Mouse (Mus musculus): ENCODE measurements at regions not wholly inside any gene's neighbourhood (a gene's known extent, or its start where the extent isn't known, plus 50 kb on each side); places are given as distances from the start of the nearest gene placed in this dataset.

DNA sequence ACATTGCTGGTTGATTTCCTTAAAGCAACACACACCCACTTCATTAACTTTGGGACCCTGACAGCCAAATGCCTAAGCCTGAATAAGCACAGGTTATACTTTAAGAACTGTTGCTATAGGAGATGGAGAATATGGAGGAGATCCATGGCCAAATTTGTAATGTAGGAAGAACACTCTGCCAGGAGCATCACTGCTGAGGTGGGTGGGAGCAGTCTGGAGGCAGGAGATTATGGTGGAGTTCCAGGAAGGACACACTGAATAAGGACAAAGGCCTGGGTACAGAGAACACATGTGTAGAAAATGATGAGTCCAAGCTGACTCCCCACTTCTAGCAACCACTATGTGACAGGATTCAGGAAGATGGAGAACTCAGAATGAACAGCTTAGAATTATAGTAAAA is 212.9 kb upstream of the Tmem45b start:
- TF ChIP-seq CHD2 (IDR thresholded peaks at IDR 0.05; ENCODE audit: low read length) (no peak), NRF1 (IDR thresholded peaks at IDR 0.05; ENCODE audit: insufficient read depth, low read depth, low read length, poor library complexity, severe bottlenecking) (no peak), MEF2A (IDR thresholded peaks at IDR 0.05; ENCODE audit: extremely low read depth, insufficient replicate concordance, low read depth, low read length, poor library complexity, severe bottlenecking) (no peak), UBTF (IDR thresholded peaks at IDR 0.05; ENCODE audit: borderline replicate concordance, insufficient read depth, low read depth, low read length) (no peak), ZC3H11A (IDR thresholded peaks at IDR 0.05; ENCODE audit: low read depth, low read length) (no peak), MYB (IDR thresholded peaks at IDR 0.05; ENCODE audit: low read depth, low read length) (no peak), ZNF384 (IDR thresholded peaks at IDR 0.05; ENCODE audit: low read depth, low read length) (no peak), USF1 (IDR thresholded peaks at IDR 0.05; ENCODE audit: low read depth, low read length) (no peak), ETS1 (IDR thresholded peaks at IDR 0.05; ENCODE audit: low read depth, low read length) (no peak), NELFE (IDR thresholded peaks at IDR 0.05; ENCODE audit: low read depth, low read length) (no peak)

DNA sequence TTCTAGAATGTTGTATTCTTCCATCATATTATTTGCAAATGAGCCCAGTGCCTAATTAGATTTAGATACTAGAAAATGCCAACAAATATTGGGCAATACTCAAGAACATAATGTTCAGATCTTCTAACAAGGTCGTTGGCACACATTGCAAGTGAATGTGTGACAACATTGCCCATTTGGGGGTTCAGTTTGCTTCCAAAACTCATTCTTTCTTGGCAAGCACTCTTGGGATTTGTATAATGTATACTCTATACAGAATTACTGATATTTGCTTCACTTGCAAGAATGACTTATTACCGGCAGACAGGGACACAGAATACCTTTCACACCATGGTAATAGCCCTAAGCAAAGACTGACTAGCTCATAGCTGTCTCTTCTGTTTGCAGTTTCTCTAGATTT is 194.8 kb upstream of the Tmem45b start:
- no peaks in the 10 kb centered on the region for H3K4me1 ChIP-seq (ENCODE audit: control insufficient read depth in 1 of 2, insufficient read depth in 2 of 2, low read length in 2 of 2)
- no peak overlapping the region for H3K9ac ChIP-seq (ENCODE audit: control insufficient read depth, low read depth, low read length, poor library complexity, severe bottlenecking)
- no peak overlapping the region for H3K27ac ChIP-seq (ENCODE audit: control insufficient read depth, low read depth, low read length)
- H3K79me2 ChIP-seq (ENCODE audit: control insufficient read depth, insufficient read depth, low read length, poor library complexity) = no peaks in the 10 kb centered on the region
- H3K36me3 ChIP-seq (ENCODE audit: control insufficient read depth in 1 of 2, insufficient read depth in 2 of 2, low read length in 2 of 2) = no peaks in the 10 kb centered on the region
- no peaks in the 10 kb centered on the region for H3K9me3 ChIP-seq (replicated peaks; ENCODE audit: insufficient read depth, low read length)
- TF ChIP-seq MAZ (IDR thresholded peaks at IDR 0.05; ENCODE audit: low read depth, low read length) (no peak), POLR2AphosphoS5 (IDR thresholded peaks at IDR 0.05; ENCODE audit: borderline replicate concordance, low read depth, low read length) (no peak), POLR2AphosphoS2 (IDR thresholded peaks at IDR 0.05; ENCODE audit: low read length) (no peak), HCFC1 (IDR thresholded peaks at IDR 0.05; ENCODE audit: low read depth, low read length) (no peak), MXI1 (IDR thresholded peaks at IDR 0.05; ENCODE audit: low read depth, low read length) (no peak), RAD21 (IDR thresholded peaks at IDR 0.05; ENCODE audit: low read depth, low read length) (no peak), NRF1 (IDR thresholded peaks at IDR 0.05; ENCODE audit: insufficient read depth, low read depth, low read length, poor library complexity, severe bottlenecking) (no peak)
- no peaks in the 10 kb centered on the region for H3K27me3 ChIP-seq (ENCODE audit: control insufficient read depth in 1 of 2, insufficient read depth in 2 of 2, low read length in 2 of 2)
- DNase-seq (ENCODE audit: low read depth, low spot score) = no peak
- H3K4me3 ChIP-seq (ENCODE audit: control insufficient read depth in 1 of 2, insufficient read depth in 1 of 2, low read depth in 2 of 2, low read length in 2 of 2) = no peak overlapping the region

More for the DNA sequence above, 212.9 kb upstream of the Tmem45b start:
- H3K27ac ChIP-seq (ENCODE audit: control insufficient read depth, low read depth, low read length) = no peak overlapping the region
- H3K9me3 ChIP-seq (replicated peaks; ENCODE audit: insufficient read depth, low read length) = no peaks in the 10 kb centered on the region
- H3K79me2 ChIP-seq (ENCODE audit: control insufficient read depth, insufficient read depth, low read length, poor library complexity) = no peaks in the 10 kb centered on the region
- H3K4me3 ChIP-seq (ENCODE audit: control insufficient read depth in 1 of 2, insufficient read depth in 1 of 2, low read depth in 2 of 2, low read length in 2 of 2) = no peak overlapping the region
- H3K9ac ChIP-seq (ENCODE audit: control insufficient read depth, low read depth, low read length, poor library complexity, severe bottlenecking) = no peak overlapping the region
- H3K27me3 ChIP-seq (ENCODE audit: control insufficient read depth in 1 of 2, insufficient read depth in 2 of 2, low read length in 2 of 2) = no peaks in the 10 kb centered on the region
- DNase-seq (ENCODE audit: low read depth, low spot score) = no peak
- H3K36me3 ChIP-seq (ENCODE audit: control insufficient read depth in 1 of 2, insufficient read depth in 2 of 2, low read length in 2 of 2) = no peaks in the 10 kb centered on the region
- H3K4me1 ChIP-seq (ENCODE audit: control insufficient read depth in 1 of 2, insufficient read depth in 2 of 2, low read length in 2 of 2) = no peaks in the 10 kb centered on the region

Data from MEL (cell line).